Mouse (Mus musculus): ENCODE measurements at regions not wholly inside any gene's neighbourhood (a gene's known extent, or its start where the extent isn't known, plus 50 kb on each side); places are given as distances from the start of the nearest gene placed in this dataset.

- Histone ChIP-seq H3K9ac (no peak overlapping the region), H3K27me3 (no peaks in the 10 kb centered on the region), H3K27ac (replicated peaks) (no peak overlapping the region), H3K9me3 (replicated peaks) (peaks cover 4% of the 10 kb centered on the region; the same call in 1 of the 2 replicates), H3K4me3 (replicated peaks) (no peak overlapping the region), H3K36me3 (replicated peaks) (no peaks in the 10 kb centered on the region), H3K4me1 (replicated peaks) (no peaks in the 10 kb centered on the region), H3K4me2 (no peak overlapping the region)
- ATAC-seq (ENCODE audit: insufficient read depth): no peak
Observed at GRCm38 (mm10) chr11:45256019-45256418, 595.8 kb upstream of the Clint1 start.

- H3K4me3 ChIP-seq (replicated peaks): no peak overlapping the region
- H3K27ac ChIP-seq (replicated peaks): no peak overlapping the region
- H3K4me2 ChIP-seq: no peak overlapping the region
- H3K36me3 ChIP-seq (replicated peaks): no peaks in the 10 kb centered on the region
- no peaks in the 10 kb centered on the region for H3K9me3 ChIP-seq (replicated peaks)
- 64% methylated on average over 7 of the region's 7 CpGs for WGBS (ENCODE audit: insufficient replicate concordance)
- H3K27me3 ChIP-seq: no peaks in the 10 kb centered on the region
- no peaks in the 10 kb centered on the region for H3K4me1 ChIP-seq (replicated peaks)
- no peak overlapping the region for H3K9ac ChIP-seq
- no peak for ATAC-seq (ENCODE audit: insufficient read depth)
Observed at GRCm38 (mm10) chr11:45262198-45262597, 589.7 kb upstream of the Clint1 start.

- H3K36me3 ChIP-seq (replicated peaks): no peaks in the 10 kb centered on the region
- no peak overlapping the region for H3K27ac ChIP-seq (replicated peaks)
- no peak for ATAC-seq (ENCODE audit: insufficient read depth)
- 55% methylated on average over 3 of the region's 3 CpGs for WGBS (ENCODE audit: insufficient replicate concordance)
- H3K9ac ChIP-seq: no peak overlapping the region
- H3K4me1 ChIP-seq (replicated peaks): no peaks in the 10 kb centered on the region
- no peak overlapping the region for H3K4me2 ChIP-seq
- H3K27me3 ChIP-seq: no peaks in the 10 kb centered on the region
- H3K4me3 ChIP-seq (replicated peaks): no peak overlapping the region
- no peaks in the 10 kb centered on the region for H3K9me3 ChIP-seq (replicated peaks)
Observed at GRCm38 (mm10) chr11:45264001-45264400, 587.9 kb upstream of the Clint1 start.

- Histone ChIP-seq H3K9ac (no peak overlapping the region), H3K27ac (replicated peaks) (no peak overlapping the region), H3K4me1 (replicated peaks) (no peaks in the 10 kb centered on the region), H3K36me3 (replicated peaks) (no peaks in the 10 kb centered on the region), H3K4me2 (no peak overlapping the region), H3K4me3 (replicated peaks) (no peak overlapping the region), H3K27me3 (no peaks in the 10 kb centered on the region), H3K9me3 (replicated peaks) (no peaks in the 10 kb centered on the region)
- no peak for ATAC-seq (ENCODE audit: insufficient read depth)
- WGBS (ENCODE audit: insufficient replicate concordance): 68% methylated on average over 17 of the region's 17 CpGs
Observed at GRCm38 (mm10) chr11:45265171-45265988, 586.5 kb upstream of the Clint1 start.

GRCm38 (mm10) chr11:45265989-45266302 lies 585.9 kb upstream of the Clint1 start:
- H3K9me3 ChIP-seq (replicated peaks): no peaks in the 10 kb centered on the region
- no peak overlapping the region for H3K9ac ChIP-seq
- ATAC-seq (ENCODE audit: insufficient read depth): no peak
- no peaks in the 10 kb centered on the region for H3K4me1 ChIP-seq (replicated peaks)
- 75% methylated on average over 4 of the region's 4 CpGs for WGBS (ENCODE audit: insufficient replicate concordance)
- H3K27me3 ChIP-seq: no peaks in the 10 kb centered on the region
- no peak overlapping the region for H3K4me3 ChIP-seq (replicated peaks)
- H3K36me3 ChIP-seq (replicated peaks): no peaks in the 10 kb centered on the region
- H3K4me2 ChIP-seq: no peak overlapping the region
- no peak overlapping the region for H3K27ac ChIP-seq (replicated peaks)

GRCm38 (mm10) chr11:45269215-45269614 lies 582.6 kb upstream of the Clint1 start:
- no peaks in the 10 kb centered on the region for H3K4me1 ChIP-seq (replicated peaks)
- no peak for ATAC-seq (ENCODE audit: insufficient read depth)
- no peaks in the 10 kb centered on the region for H3K27me3 ChIP-seq
- no peak overlapping the region for H3K4me2 ChIP-seq
- H3K36me3 ChIP-seq (replicated peaks): no peaks in the 10 kb centered on the region
- no peak overlapping the region for H3K27ac ChIP-seq (replicated peaks)
- no peak overlapping the region for H3K4me3 ChIP-seq (replicated peaks)
- no peak overlapping the region for H3K9ac ChIP-seq
- 62% methylated on average over 5 of the region's 5 CpGs for WGBS (ENCODE audit: insufficient replicate concordance)
- H3K9me3 ChIP-seq (replicated peaks): no peaks in the 10 kb centered on the region

- H3K9me3 ChIP-seq (replicated peaks): no peaks in the 10 kb centered on the region
- H3K36me3 ChIP-seq (replicated peaks): no peaks in the 10 kb centered on the region
- no peak for ATAC-seq (ENCODE audit: insufficient read depth)
- no peaks in the 10 kb centered on the region for H3K27me3 ChIP-seq
- 24% methylated on average over 3 of the region's 3 CpGs for WGBS (ENCODE audit: insufficient replicate concordance)
- no peak overlapping the region for H3K9ac ChIP-seq
- no peak overlapping the region for H3K27ac ChIP-seq (replicated peaks)
- H3K4me2 ChIP-seq: no peak overlapping the region
- H3K4me3 ChIP-seq (replicated peaks): no peak overlapping the region
- no peaks in the 10 kb centered on the region for H3K4me1 ChIP-seq (replicated peaks)
Observed at GRCm38 (mm10) chr11:45271206-45271605, 580.6 kb upstream of the Clint1 start.

GRCm38 (mm10) chr11:45274446-45275119 lies 577.3 kb upstream of the Clint1 start:
- Histone ChIP-seq H3K27ac (replicated peaks) (no peak overlapping the region), H3K9me3 (replicated peaks) (no peaks in the 10 kb centered on the region), H3K27me3 (no peaks in the 10 kb centered on the region), H3K36me3 (replicated peaks) (no peaks in the 10 kb centered on the region), H3K4me2 (no peak overlapping the region), H3K9ac (no peak overlapping the region), H3K4me1 (replicated peaks) (no peaks in the 10 kb centered on the region), H3K4me3 (replicated peaks) (no peak overlapping the region)
- 64% methylated on average over 10 of the region's 10 CpGs for WGBS (ENCODE audit: insufficient replicate concordance)
- no peak for ATAC-seq (ENCODE audit: insufficient read depth)

- Histone ChIP-seq H3K9me3 (replicated peaks) (no peaks in the 10 kb centered on the region), H3K36me3 (replicated peaks) (no peaks in the 10 kb centered on the region), H3K4me1 (replicated peaks) (no peaks in the 10 kb centered on the region), H3K27ac (replicated peaks) (no peak overlapping the region), H3K27me3 (no peaks in the 10 kb centered on the region), H3K9ac (no peak overlapping the region), H3K4me2 (no peak overlapping the region), H3K4me3 (replicated peaks) (no peak overlapping the region)
- WGBS (ENCODE audit: insufficient replicate concordance): 66% methylated on average over 3 of the region's 3 CpGs
- no peak for ATAC-seq (ENCODE audit: insufficient read depth)
Observed at GRCm38 (mm10) chr11:45275170-45275569, 576.7 kb upstream of the Clint1 start.

GRCm38 (mm10) chr11:45296772-45297171 lies 555.1 kb upstream of the Clint1 start:
- ATAC-seq (ENCODE audit: insufficient read depth): no peak
- Histone ChIP-seq H3K4me3 (replicated peaks) (no peak overlapping the region), H3K9ac (no peak overlapping the region), H3K27me3 (no peaks in the 10 kb centered on the region), H3K4me2 (no peak overlapping the region), H3K36me3 (replicated peaks) (no peaks in the 10 kb centered on the region), H3K4me1 (replicated peaks) (no peaks in the 10 kb centered on the region), H3K9me3 (replicated peaks) (no peaks in the 10 kb centered on the region), H3K27ac (replicated peaks) (no peak overlapping the region)
- 49% methylated on average over 2 of the region's 2 CpGs for WGBS (ENCODE audit: insufficient replicate concordance)

- WGBS (ENCODE audit: insufficient replicate concordance): 60% methylated on average over 6 of the region's 6 CpGs
- no peak overlapping the region for H3K9ac ChIP-seq
- no peaks in the 10 kb centered on the region for H3K36me3 ChIP-seq (replicated peaks)
- H3K27ac ChIP-seq (replicated peaks): no peak overlapping the region
- no peak overlapping the region for H3K4me3 ChIP-seq (replicated peaks)
- no peaks in the 10 kb centered on the region for H3K4me1 ChIP-seq (replicated peaks)
- H3K4me2 ChIP-seq: no peak overlapping the region
- ATAC-seq (ENCODE audit: insufficient read depth): no peak
- no peaks in the 10 kb centered on the region for H3K27me3 ChIP-seq
- no peaks in the 10 kb centered on the region for H3K9me3 ChIP-seq (replicated peaks)
Observed at GRCm38 (mm10) chr11:45311934-45312333, 539.9 kb upstream of the Clint1 start.

- Histone ChIP-seq H3K4me1 (replicated peaks) (no peaks in the 10 kb centered on the region), H3K9me3 (replicated peaks) (no peaks in the 10 kb centered on the region), H3K27me3 (no peaks in the 10 kb centered on the region), H3K9ac (no peak overlapping the region), H3K27ac (replicated peaks) (no peak overlapping the region), H3K4me2 (no peak overlapping the region), H3K36me3 (replicated peaks) (no peaks in the 10 kb centered on the region), H3K4me3 (replicated peaks) (no peak overlapping the region)
- ATAC-seq (ENCODE audit: insufficient read depth): no peak
- 57% methylated on average over 5 of the region's 5 CpGs for WGBS (ENCODE audit: insufficient replicate concordance)
Observed at GRCm38 (mm10) chr11:45323766-45324165, 528.1 kb upstream of the Clint1 start.

Measured in liver, embryonic 15.5 days (tissue).